Mouse (Mus musculus) kidney, postnatal 25 days (tissue): ENCODE results near the gene Pkm.
A peak's percentile ranks its signal among the peaks of the same experiment; 100 is the strongest.

ENCODE experiments used
- DNase-seq, 2 experiments: peaks; one replicate each; pipeline ENCODE4 v3.0.0; 2021; ENCODE audit warnings: mixed read lengths in 2 of 2

Gene Pkm

GRCm38 (mm10) chr9:59655958-59656634, at the start of gene Pkm:
Gene Pkm (plus strand): TSS chr9:59656368.
- DNase-seq, result peak; percentile 97 to 99

- DNase-seq, result no peak
These were observed 45.2 kb upstream of the Pkm start for GRCm38 (mm10) chr9:59610950-59611349.

GRCm38 (mm10) chr9:59615797-59616196, 40.4 kb upstream of the Pkm start:
- DNase-seq, result no peak

GRCm38 (mm10) chr9:59616622-59617306, 39.4 kb upstream of the Pkm start, which contains the start of gene Parp6:
Gene Parp6 (plus strand): TSS chr9:59617284.
- DNase-seq, result peak; percentile 100

- no peak for DNase-seq
These were observed 38.7 kb upstream of the Pkm start for GRCm38 (mm10) chr9:59617307-59617973.

- DNase-seq, result no peak
These were observed 17.8 kb upstream of the Pkm start for GRCm38 (mm10) chr9:59638372-59638771.

GRCm38 (mm10) chr9:59639936-59640335, 16.2 kb upstream of the Pkm start:
- no peak for DNase-seq

GRCm38 (mm10) chr9:59641320-59641719, 14.8 kb upstream of the Pkm start:
- no peak for DNase-seq

GRCm38 (mm10) chr9:59649911-59650310, 6.3 kb upstream of the Pkm start:
- DNase-seq, result no peak

- no peak for DNase-seq
These were observed 2.8 kb upstream of the Pkm start for GRCm38 (mm10) chr9:59653371-59653770.

- DNase-seq, result no peak
These were observed 1.7 kb upstream of the Pkm start for GRCm38 (mm10) chr9:59654450-59654983.

GRCm38 (mm10) chr9:59656635-59657617, 758 bp downstream of the Pkm start:
- DNase-seq, result peak; percentile 84 to 85

GRCm38 (mm10) chr9:59658146-59658545, 2.0 kb downstream of the Pkm start:
- no peak for DNase-seq

GRCm38 (mm10) chr9:59659036-59660026, 3.2 kb downstream of the Pkm start:
- DNase-seq, result peak; percentile 87 to 90

- peak; percentile 66 to 84 for DNase-seq
These were observed 4.3 kb downstream of the Pkm start for GRCm38 (mm10) chr9:59660421-59660820.

GRCm38 (mm10) chr9:59661298-59661975, 5.3 kb downstream of the Pkm start:
- DNase-seq, result no peak

GRCm38 (mm10) chr9:59663226-59663625, 7.1 kb downstream of the Pkm start:
- DNase-seq, result no peak

- DNase-seq, result peak; percentile 42 to 64
These were observed 7.8 kb downstream of the Pkm start for GRCm38 (mm10) chr9:59663957-59664356.

- peak; percentile 63 to 83 for DNase-seq
These were observed 8.6 kb downstream of the Pkm start for GRCm38 (mm10) chr9:59664664-59665256.

GRCm38 (mm10) chr9:59666016-59666415, 9.8 kb downstream of the Pkm start:
- no peak for DNase-seq
